Mouse (Mus musculus): ENCODE measurements at regions not wholly inside any gene's neighbourhood (a gene's known extent, or its start where the extent isn't known, plus 50 kb on each side); places are given as distances from the start of the nearest gene placed in this dataset.

- no peaks in the 10 kb centered on the region for H3K27me3 ChIP-seq (ENCODE audit: control insufficient read depth in 1 of 2, insufficient read depth in 2 of 2, low read length in 2 of 2)
- no peak overlapping the region for H3K9ac ChIP-seq (ENCODE audit: control insufficient read depth, low read depth, low read length, poor library complexity, severe bottlenecking)
- H3K4me1 ChIP-seq (ENCODE audit: control insufficient read depth in 1 of 2, insufficient read depth in 2 of 2, low read length in 2 of 2): peaks cover 29 to 51% of the 10 kb centered on the region in 2 experiments
- H3K9me3 ChIP-seq (replicated peaks; ENCODE audit: insufficient read depth, low read length): no peaks in the 10 kb centered on the region
- H3K27ac ChIP-seq (ENCODE audit: control insufficient read depth, low read depth, low read length): no peak overlapping the region
- TF ChIP-seq POLR2A (IDR thresholded peaks at IDR 0.05; ENCODE audit: control insufficient read depth in 1 of 2, insufficient read depth in 1 of 2, low read depth in 1 of 2, low read length in 2 of 2, poor library complexity in 1 of 2) (no peak), ZMIZ1 (IDR thresholded peaks at IDR 0.05; ENCODE audit: low read depth, low read length) (no peak), MYB (IDR thresholded peaks at IDR 0.05; ENCODE audit: low read depth, low read length) (no peak), MAFK (IDR thresholded peaks at IDR 0.05; ENCODE audit: borderline replicate concordance, low read depth, low read length) (no peak), HCFC1 (IDR thresholded peaks at IDR 0.05; ENCODE audit: low read depth, low read length) (no peak), ZNF384 (IDR thresholded peaks at IDR 0.05; ENCODE audit: low read depth, low read length) (no peak), JUND (IDR thresholded peaks at IDR 0.05; ENCODE audit: low read depth, low read length) (no peak), POLR2AphosphoS5 (IDR thresholded peaks at IDR 0.05; ENCODE audit: borderline replicate concordance, low read depth, low read length) (no peak), CHD2 (IDR thresholded peaks at IDR 0.05; ENCODE audit: low read length) (no peak), USF1 (IDR thresholded peaks at IDR 0.05; ENCODE audit: low read depth, low read length) (no peak), ETS1 (IDR thresholded peaks at IDR 0.05; ENCODE audit: low read depth, low read length) (no peak), MXI1 (IDR thresholded peaks at IDR 0.05; ENCODE audit: low read depth, low read length) (no peak), ELF1 (IDR thresholded peaks at IDR 0.05; ENCODE audit: low read depth, low read length) (no peak), UBTF (IDR thresholded peaks at IDR 0.05; ENCODE audit: borderline replicate concordance, insufficient read depth, low read depth, low read length) (no peak), RAD21 (IDR thresholded peaks at IDR 0.05; ENCODE audit: low read depth, low read length) (no peak), GATA1 (IDR thresholded peaks at IDR 0.05; ENCODE audit: low read depth, low read length) (no peak), E2F4 (IDR thresholded peaks at IDR 0.05; ENCODE audit: borderline replicate concordance, low read depth, low read length) (no peak), CHD1 (IDR thresholded peaks at IDR 0.05; ENCODE audit: low read depth, low read length) (no peak), SMC3 (IDR thresholded peaks at IDR 0.05; ENCODE audit: low read depth, low read length) (no peak)
- H3K36me3 ChIP-seq (ENCODE audit: control insufficient read depth in 1 of 2, insufficient read depth in 2 of 2, low read length in 2 of 2): peaks cover 0 to 45% of the 10 kb centered on the region in 2 experiments; a peak in 2 of 4 replicates
- no peaks in the 10 kb centered on the region for H3K79me2 ChIP-seq (ENCODE audit: control insufficient read depth, insufficient read depth, low read length, poor library complexity)
- H3K4me3 ChIP-seq (ENCODE audit: control insufficient read depth in 1 of 2, insufficient read depth in 1 of 2, low read depth in 2 of 2, low read length in 2 of 2): no peak overlapping the region
- DNase-seq (ENCODE audit: low read depth, low spot score): no peak
Observed at GRCm38 (mm10) chr7:83077919-83078265, 210.8 kb downstream of the Mex3b start.

- H3K9me3 ChIP-seq (replicated peaks; ENCODE audit: insufficient read depth, low read length): no peaks in the 10 kb centered on the region
- H3K9ac ChIP-seq (ENCODE audit: control insufficient read depth, low read depth, low read length, poor library complexity, severe bottlenecking): no peak overlapping the region
- no peak overlapping the region for H3K27ac ChIP-seq (ENCODE audit: control insufficient read depth, low read depth, low read length)
- peaks cover 0 to 45% of the 10 kb centered on the region in 2 experiments; a peak in 2 of 4 replicates for H3K36me3 ChIP-seq (ENCODE audit: control insufficient read depth in 1 of 2, insufficient read depth in 2 of 2, low read length in 2 of 2)
- no peak for TF ChIP-seq TAL1 (IDR thresholded peaks at IDR 0.05; ENCODE audit: low read length)
- no peak for TF ChIP-seq ZMIZ1 (IDR thresholded peaks at IDR 0.05; ENCODE audit: low read depth, low read length)
- TF ChIP-seq TBP (IDR thresholded peaks at IDR 0.05; ENCODE audit: low read depth, low read length): no peak
- no peak for TF ChIP-seq CHD2 (IDR thresholded peaks at IDR 0.05; ENCODE audit: low read length)
- DNase-seq (ENCODE audit: low read depth, low spot score): peak; percentile 21
- no peaks in the 10 kb centered on the region for H3K79me2 ChIP-seq (ENCODE audit: control insufficient read depth, insufficient read depth, low read length, poor library complexity)
- no peaks in the 10 kb centered on the region for H3K27me3 ChIP-seq (ENCODE audit: control insufficient read depth in 1 of 2, insufficient read depth in 2 of 2, low read length in 2 of 2)
- peaks cover 29 to 51% of the 10 kb centered on the region in 2 experiments for H3K4me1 ChIP-seq (ENCODE audit: control insufficient read depth in 1 of 2, insufficient read depth in 2 of 2, low read length in 2 of 2)
- H3K4me3 ChIP-seq (ENCODE audit: control insufficient read depth in 1 of 2, insufficient read depth in 1 of 2, low read depth in 2 of 2, low read length in 2 of 2): no peak overlapping the region
Observed at GRCm38 (mm10) chr7:83078695-83079094, 211.6 kb downstream of the Mex3b start.
